Mouse (Mus musculus) MEL (cell line): ENCODE results near the gene Ttc12. TPM values are rescaled to one million over a fixed set of nuclear protein-coding genes. Genes with fewer than 3 reads are reported as not detected.

Experiments
- DNase-seq: peaks from one replicate; pipeline ENCODE4 v3.0.0; 2011; ENCODE audit warnings: low read depth, low spot score
- H3K27ac ChIP-seq: 2 replicates; pipeline ENCODE4 v1.5.1; 2012; ENCODE audit warnings: low read depth, mild to moderate bottlenecking, control low read depth, low read length, moderate library complexity; ENCODE audit not compliant: control insufficient read depth
- H3K27me3 ChIP-seq, 2 experiments: fragments of 150-350 bp in 1 of 2; sonication (generic) in 1 of 2; 2 replicates each; pipeline ENCODE4 v1.6.1; 2012; ENCODE audit warnings: low read length in 2 of 2, mild to moderate bottlenecking in 2 of 2, improper control_type of control experiment in 1 of 2, moderate library complexity in 1 of 2; ENCODE audit not compliant: insufficient read depth in 2 of 2, control insufficient read depth in 1 of 2
- H3K36me3 ChIP-seq, 2 experiments: 2 replicates each; pipeline ENCODE4 v1.6.1; 2012 to 2014; ENCODE audit warnings: low read length in 2 of 2, improper control_type of control experiment in 1 of 2, inconsistent platforms in 1 of 2, mild to moderate bottlenecking in 1 of 2; ENCODE audit not compliant: insufficient read depth in 2 of 2, control insufficient read depth in 1 of 2
- H3K4me1 ChIP-seq, 2 experiments: fragments of 150-350 bp in 1 of 2; sonication (generic) in 1 of 2; 2 replicates each; pipeline ENCODE4 v1.6.1; 2012; ENCODE audit warnings: low read length in 2 of 2, improper control_type of control experiment in 1 of 2, mild to moderate bottlenecking in 1 of 2; ENCODE audit not compliant: insufficient read depth in 2 of 2, control insufficient read depth in 1 of 2
- H3K4me3 ChIP-seq, 2 experiments: fragments of 150-350 bp in 1 of 2; sonication (generic) in 1 of 2; 2 replicates each; pipeline ENCODE4 v1.5.1; 2012; ENCODE audit warnings: low read depth in 2 of 2, low read length in 2 of 2, mild to moderate bottlenecking in 2 of 2, moderate library complexity in 2 of 2, control low read depth in 1 of 2, improper control_type of control experiment in 1 of 2; ENCODE audit not compliant: control insufficient read depth in 1 of 2, insufficient read depth in 1 of 2
- H3K79me2 ChIP-seq: 2 replicates; pipeline ENCODE4 v1.6.1; 2012; ENCODE audit warnings: mild to moderate bottlenecking, low read length, moderate library complexity; ENCODE audit not compliant: control insufficient read depth, poor library complexity, insufficient read depth
- H3K9ac ChIP-seq: 2 replicates; pipeline ENCODE4 v1.6.1; 2012; ENCODE audit warnings: low read depth, mild to moderate bottlenecking, control low read depth, low read length, moderate library complexity; ENCODE audit not compliant: control insufficient read depth, poor library complexity, severe bottlenecking
- H3K9me3 ChIP-seq: fragments of 150-350 bp; sonication (generic); replicated peaks from 2 replicates; pipeline ENCODE4 v1.6.1; 2012; ENCODE audit warnings: mild to moderate bottlenecking, low read length, improper control_type of control experiment, moderate library complexity; ENCODE audit not compliant: insufficient read depth
- BHLHE40 ChIP-seq: IDR thresholded peaks from 2 replicates; pipeline ENCODE4 v1.6.1; 2012; ENCODE audit warnings: low read depth, mild to moderate bottlenecking, inconsistent platforms, low read length, improper control_type of control experiment, borderline replicate concordance
- CHD1 ChIP-seq: IDR thresholded peaks from 2 replicates; pipeline ENCODE4 v1.6.1; 2012; ENCODE audit warnings: low read depth, mild to moderate bottlenecking, inconsistent platforms, low read length, improper control_type of control experiment
- CTCF ChIP-seq, 3 experiments: IDR thresholded peaks in 2 of 3; conservative IDR thresholded peaks in 1 of 3; 2 replicates each; pipeline ENCODE4 v1.5.1; 2011 to 2012; ENCODE audit warnings: low read length in 3 of 3, low read depth in 2 of 3, mild to moderate bottlenecking in 2 of 3, improper control_type of control experiment in 1 of 3, inconsistent platforms in 1 of 3, mixed read lengths in 1 of 3, moderate library complexity in 1 of 3; ENCODE audit not compliant: control insufficient read depth in 1 of 3, insufficient read depth in 1 of 3, poor library complexity in 1 of 3, severe bottlenecking in 1 of 3
- ELF1 ChIP-seq: IDR thresholded peaks from 2 replicates; pipeline ENCODE4 v1.6.1; 2014; ENCODE audit warnings: low read depth, mild to moderate bottlenecking, inconsistent platforms, low read length, improper control_type of control experiment, moderate library complexity
- ETS1 ChIP-seq: IDR thresholded peaks from 2 replicates; pipeline ENCODE4 v1.6.1; 2012; ENCODE audit warnings: low read depth, mild to moderate bottlenecking, inconsistent platforms, low read length, improper control_type of control experiment, moderate library complexity
- GABPA ChIP-seq: IDR thresholded peaks from 2 replicates; pipeline ENCODE4 v1.6.1; 2012; ENCODE audit warnings: low read depth, mild to moderate bottlenecking, inconsistent platforms, low read length, improper control_type of control experiment, moderate library complexity
- KAT2A ChIP-seq: conservative IDR thresholded peaks from 2 replicates; pipeline ENCODE4 v1.6.1; 2012; ENCODE audit warnings: low read depth, low read length, improper control_type of control experiment, inconsistent platforms
- MAZ ChIP-seq: IDR thresholded peaks from 2 replicates; pipeline ENCODE4 v1.6.1; 2012; ENCODE audit warnings: low read depth, mild to moderate bottlenecking, inconsistent platforms, low read length, improper control_type of control experiment
- MEF2A ChIP-seq: IDR thresholded peaks from 2 replicates; pipeline ENCODE4 v1.6.1; 2014; ENCODE audit warnings: low read depth, mild to moderate bottlenecking, inconsistent platforms, low read length, improper control_type of control experiment; ENCODE audit not compliant: poor library complexity, insufficient replicate concordance, severe bottlenecking; ENCODE audit errors: extremely low read depth
- MYC ChIP-seq: IDR thresholded peaks from 2 replicates; pipeline ENCODE4 v1.6.1; 2011; ENCODE audit warnings: low read depth, mild to moderate bottlenecking, low read length, improper control_type of control experiment, moderate library complexity
- POLR2A ChIP-seq, 2 experiments: IDR thresholded peaks; 2 replicates each; pipeline ENCODE4 v1.6.1; 2011 to 2012; ENCODE audit warnings: low read length in 2 of 2, mild to moderate bottlenecking in 2 of 2, control low read depth in 1 of 2, improper control_type of control experiment in 1 of 2, low read depth in 1 of 2, moderate library complexity in 1 of 2; ENCODE audit not compliant: control insufficient read depth in 1 of 2, insufficient read depth in 1 of 2, poor library complexity in 1 of 2
- RAD21 ChIP-seq: IDR thresholded peaks from 2 replicates; pipeline ENCODE4 v1.6.1; 2011; ENCODE audit warnings: mild to moderate bottlenecking, low read depth, low read length, improper control_type of control experiment
- SIN3A ChIP-seq: IDR thresholded peaks from 2 replicates; pipeline ENCODE4 v1.6.1; 2012; ENCODE audit warnings: low read length, improper control_type of control experiment, inconsistent platforms
- SMC3 ChIP-seq: IDR thresholded peaks from 2 replicates; pipeline ENCODE4 v1.6.1; 2011; ENCODE audit warnings: low read depth, low read length, improper control_type of control experiment
- TBP ChIP-seq: IDR thresholded peaks from 2 replicates; pipeline ENCODE4 v1.8.0; 2011; ENCODE audit warnings: low read depth, low read length, improper control_type of control experiment
- USF1 ChIP-seq: IDR thresholded peaks from 2 replicates; pipeline ENCODE4 v1.6.1; 2014; ENCODE audit warnings: low read depth, mild to moderate bottlenecking, inconsistent platforms, low read length, improper control_type of control experiment, moderate library complexity
- USF2 ChIP-seq, 2 experiments: IDR thresholded peaks; 2 replicates each; pipeline ENCODE4 v1.6.1; 2011 to 2012; ENCODE audit warnings: improper control_type of control experiment in 2 of 2, low read length in 2 of 2, borderline replicate concordance in 1 of 2, inconsistent platforms in 1 of 2, low read depth in 1 of 2, mild to moderate bottlenecking in 1 of 2; ENCODE audit not compliant: insufficient read depth in 1 of 2
- ZC3H11A ChIP-seq: IDR thresholded peaks from 2 replicates; pipeline ENCODE4 v1.6.1; 2012; ENCODE audit warnings: low read depth, mild to moderate bottlenecking, inconsistent platforms, low read length, improper control_type of control experiment
- ZKSCAN1 ChIP-seq: IDR thresholded peaks from 2 replicates; pipeline ENCODE4 v1.6.1; 2012; ENCODE audit warnings: low read depth, mild to moderate bottlenecking, inconsistent platforms, low read length, improper control_type of control experiment, moderate library complexity
- ZNF384 ChIP-seq: IDR thresholded peaks from 2 replicates; pipeline ENCODE4 v1.6.1; 2012; ENCODE audit warnings: low read depth, mild to moderate bottlenecking, inconsistent platforms, low read length, improper control_type of control experiment
- polyA plus RNA-seq, 2 experiments: library from polyadenylated mRNA; stranded (reverse) in 1 of 2; unstranded in 1 of 2; fragments of >175 nt in 1 of 2; fragments of >200 nt in 1 of 2; gene quantifications; 2 replicates each; pipeline versions ENCODE4 v1.2.1 to v1.2.4; 2012; ENCODE audit warnings: low replicate concordance in 2 of 2, low read depth in 1 of 2; ENCODE audit not compliant: insufficient read length in 2 of 2, insufficient read depth in 1 of 2, missing spikeins in 1 of 2
- total RNA-seq: library from RNA; depleted of rRNA; stranded (reverse); fragments of 300-350 nt; gene quantifications from 2 replicates; pipeline ENCODE4 v1.2.3, GENCODE M21; 2012

Ttc12 gene
- total and polyA plus RNA-seq, 3 experiments, result 0.31 to 0.78 TPM; not detected in 1

DNA sequence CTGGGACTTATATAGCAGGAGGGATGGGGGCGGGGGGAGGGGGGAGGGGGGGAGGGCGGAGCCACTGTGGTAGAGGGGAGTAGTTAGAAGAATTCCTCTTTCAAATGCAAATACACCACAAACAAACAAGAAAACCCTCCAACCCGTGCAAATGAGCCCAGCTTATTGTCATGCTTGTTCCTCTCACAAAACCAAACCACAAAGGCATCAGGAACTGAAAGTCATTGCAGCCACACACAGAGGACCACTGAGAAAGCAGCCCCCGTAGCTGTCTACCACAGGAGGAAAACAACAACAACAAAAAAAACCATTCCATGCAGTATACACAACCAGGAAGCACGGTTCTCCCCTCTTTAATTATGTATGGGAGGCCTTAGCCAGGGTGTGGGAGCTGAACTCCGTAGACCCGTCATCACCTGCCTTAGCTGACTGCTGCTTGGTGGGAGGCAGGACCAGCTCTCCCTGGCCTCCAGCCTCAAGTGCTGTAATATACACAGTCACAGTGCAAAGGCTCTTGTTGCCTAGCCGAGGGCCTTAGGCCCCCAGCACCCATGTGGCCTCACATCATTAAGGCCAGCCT lies 48.0 kb upstream of the Ttc12 start:
- Histone ChIP-seq H3K27ac (no peak overlapping the region), H3K79me2 (no peaks in the 10 kb centered on the region), H3K9me3 (no peaks in the 10 kb centered on the region), H3K36me3 (no peaks in the 10 kb centered on the region), H3K9ac (no peak overlapping the region), H3K27me3 (no peaks in the 10 kb centered on the region), H3K4me3 (no peak overlapping the region), H3K4me1 (no peaks in the 10 kb centered on the region)
- TF ChIP-seq SIN3A (no peak), ZNF384 (no peak), KAT2A (no peak), MYC (no peak), CTCF (IDR thresholded peaks at IDR 0.05 in 2 of 3, conservative IDR thresholded peaks at IDR 0.05 in 1 of 3; ENCODE audit: control insufficient read depth in 1 of 3, insufficient read depth in 1 of 3, low read depth in 2 of 3, low read length in 3 of 3, poor library complexity in 1 of 3, severe bottlenecking in 1 of 3) (no peak), ELF1 (no peak), CHD1 (no peak), RAD21 (no peak), GABPA (no peak), TBP (no peak)
- no peak for DNase-seq

DNA sequence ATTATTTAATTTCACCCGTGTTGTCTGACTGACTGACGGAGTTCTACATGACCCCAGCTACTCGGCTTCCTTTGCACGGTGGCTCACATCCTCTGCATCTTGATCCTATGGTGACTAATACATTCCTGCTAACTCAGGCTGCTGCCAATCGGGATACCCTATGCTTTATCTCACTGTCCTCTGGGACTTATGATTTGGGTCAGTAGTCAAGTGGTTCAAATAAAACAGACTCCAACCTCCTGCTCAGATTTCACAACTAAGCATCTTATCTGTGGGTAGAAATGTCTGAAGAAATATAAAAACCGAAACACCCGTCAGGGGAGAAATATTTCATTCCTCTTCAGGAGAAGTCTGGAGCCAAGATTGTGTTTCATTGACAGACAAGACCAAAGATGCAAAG lies 47.4 kb upstream of the Ttc12 start:
- Histone ChIP-seq H3K27ac (no peak overlapping the region), H3K79me2 (no peaks in the 10 kb centered on the region), H3K9me3 (no peaks in the 10 kb centered on the region), H3K9ac (no peak overlapping the region), H3K36me3 (no peaks in the 10 kb centered on the region), H3K27me3 (no peaks in the 10 kb centered on the region), H3K4me3 (no peak overlapping the region), H3K4me1 (no peaks in the 10 kb centered on the region)
- DNase-seq, result no peak
- TF ChIP-seq MAZ, result no peak
- TF ChIP-seq ZKSCAN1, result no peak

DNA sequence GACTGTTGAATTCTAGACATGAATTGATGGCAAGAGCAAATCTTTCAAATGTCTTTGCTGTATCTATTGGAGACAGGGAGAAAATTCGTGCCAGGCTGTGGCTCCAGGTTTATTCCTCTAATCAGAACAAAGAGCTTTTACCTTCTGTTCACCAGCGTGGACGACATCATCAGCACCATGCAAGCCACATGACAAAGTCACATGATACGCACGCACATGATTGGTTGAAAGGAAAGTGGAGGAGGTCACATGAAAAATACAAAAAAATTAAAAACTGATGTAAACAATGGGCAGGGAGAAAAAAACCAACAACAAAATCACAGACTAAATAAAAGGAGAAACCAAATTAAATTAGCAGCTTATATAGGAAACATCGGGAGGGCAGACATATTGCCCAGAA lies 45.8 kb upstream of the Ttc12 start:
- DNase-seq, result no peak
- no peak overlapping the region for H3K4me3 ChIP-seq
- TF ChIP-seq ZNF384, result no peak
- no peak for TF ChIP-seq POLR2A (IDR thresholded peaks at IDR 0.05; ENCODE audit: control insufficient read depth in 1 of 2, insufficient read depth in 1 of 2, low read depth in 1 of 2, low read length in 2 of 2, poor library complexity in 1 of 2)
- TF ChIP-seq SMC3, result no peak
- TF ChIP-seq BHLHE40, result no peak
- no peak for TF ChIP-seq USF1
- no peak for TF ChIP-seq MYC
- no peak for TF ChIP-seq SIN3A
- TF ChIP-seq ZC3H11A, result no peak
- no peak for TF ChIP-seq MEF2A
- no peak for TF ChIP-seq TBP
- TF ChIP-seq ETS1, result no peak
- no peak for TF ChIP-seq USF2 (IDR thresholded peaks at IDR 0.05; ENCODE audit: borderline replicate concordance in 1 of 2, insufficient read depth in 1 of 2, low read depth in 1 of 2, low read length in 2 of 2)
- no peaks in the 10 kb centered on the region for H3K79me2 ChIP-seq
- no peaks in the 10 kb centered on the region for H3K27me3 ChIP-seq
- H3K27ac ChIP-seq, result no peak overlapping the region
- H3K36me3 ChIP-seq, result no peaks in the 10 kb centered on the region
- H3K9ac ChIP-seq, result no peak overlapping the region
- H3K9me3 ChIP-seq, result no peaks in the 10 kb centered on the region
- H3K4me1 ChIP-seq, result no peaks in the 10 kb centered on the region
